Mouse (Mus musculus): ENCODE results near the gene Ptprg. TPM values are rescaled to one million over a fixed set of nuclear protein-coding genes. Genes with fewer than 3 reads are reported as not detected.

The Ptprg gene
- polyA plus RNA-seq (2015; fragmentation: Nextera tagmentation; extraction: Ambion mirVana): 14.3 and 14.7 TPM in 2 replicates

GRCm38 (mm10) chr14:11553273-11553665, at the start of gene Ptprg:
Gene Ptprg (plus strand): TSS chr14:11553532.
- H3K4me2 ChIP-seq (ENCODE audit: low read depth, low read length): peak within 1 kb of the TSS; percentile 98
- peak within 1 kb of the TSS; percentile 71 for H3K4me3 ChIP-seq (ENCODE audit: low read length)
- peak within 1 kb of the TSS; percentile 98 for H3K27ac ChIP-seq (ENCODE audit: low read length)
- under 1% methylated on average over 40 of the region's 40 CpGs for WGBS
- H3K36me3 ChIP-seq (ENCODE audit: control insufficient read depth, insufficient read depth, low read length): no peaks in the 10 kb centered on the region
- H3K9ac ChIP-seq (ENCODE audit: low read depth, low read length): peak within 1 kb of the TSS; percentile 90
- peak; percentile 90 for ATAC-seq
- peaks cover 15% of the 10 kb centered on the region for H3K4me1 ChIP-seq (ENCODE audit: control insufficient read depth, insufficient read depth, low read length)
- H3K27me3 ChIP-seq (replicated peaks; ENCODE audit: control insufficient read depth, insufficient read depth, low read length): no peaks in the 10 kb centered on the region
- no peaks in the 10 kb centered on the region for H3K9me3 ChIP-seq (ENCODE audit: control insufficient read depth, low read length)

- whole genome bisulfite sequencing: 50% methylated on average over 7 of the region's 7 CpGs
- peak; percentile 63 for ATAC-seq
- Histone ChIP-seq H3K4me1 (ENCODE audit: control insufficient read depth, insufficient read depth, low read length) (0 out of 2 replicates have a peak, but pooled peaks cover 2% of the 10 kb centered on the region), H3K9me3 (ENCODE audit: control insufficient read depth, low read length) (no peaks in the 10 kb centered on the region), H3K36me3 (ENCODE audit: control insufficient read depth, insufficient read depth, low read length) (no peaks in the 10 kb centered on the region), H3K27me3 (replicated peaks; ENCODE audit: control insufficient read depth, insufficient read depth, low read length) (no peaks in the 10 kb centered on the region), H3K9ac (ENCODE audit: low read depth, low read length) (no peak overlapping the region), H3K4me2 (ENCODE audit: low read depth, low read length) (no peak overlapping the region), H3K4me3 (ENCODE audit: low read length) (no peak overlapping the region), H3K27ac (ENCODE audit: low read length) (no peak overlapping the region)
These were observed 49.4 kb upstream of the Ptprg start for GRCm38 (mm10) chr14:11503803-11504365.

- 68% methylated on average over 1 of the region's 1 CpGs for WGBS
These were observed 43.2 kb upstream of the Ptprg start for GRCm38 (mm10) chr14:11510173-11510572.

GRCm38 (mm10) chr14:11519171-11519570, 34.2 kb upstream of the Ptprg start:
- WGBS: 91% methylated on average over 2 of the region's 2 CpGs
- H3K27ac ChIP-seq (ENCODE audit: low read length): no peak overlapping the region
- H3K4me2 ChIP-seq (ENCODE audit: low read depth, low read length): no peak overlapping the region
- no peaks in the 10 kb centered on the region for H3K4me1 ChIP-seq (ENCODE audit: control insufficient read depth, insufficient read depth, low read length)
- no peak for ATAC-seq
- no peaks in the 10 kb centered on the region for H3K27me3 ChIP-seq (replicated peaks; ENCODE audit: control insufficient read depth, insufficient read depth, low read length)
- H3K4me3 ChIP-seq (ENCODE audit: low read length): no peak overlapping the region
- H3K9me3 ChIP-seq (ENCODE audit: control insufficient read depth, low read length): no peaks in the 10 kb centered on the region
- no peak overlapping the region for H3K9ac ChIP-seq (ENCODE audit: low read depth, low read length)
- no peaks in the 10 kb centered on the region for H3K36me3 ChIP-seq (ENCODE audit: control insufficient read depth, insufficient read depth, low read length)

More at GRCm38 (mm10) chr14:11510173-11510572, 43.2 kb upstream of the Ptprg start:
- ATAC-seq: no peak
- H3K27ac ChIP-seq (ENCODE audit: low read length): no peak overlapping the region
- no peaks in the 10 kb centered on the region for H3K27me3 ChIP-seq (replicated peaks; ENCODE audit: control insufficient read depth, insufficient read depth, low read length)
- H3K9ac ChIP-seq (ENCODE audit: low read depth, low read length): no peak overlapping the region
- no peaks in the 10 kb centered on the region for H3K9me3 ChIP-seq (ENCODE audit: control insufficient read depth, low read length)
- H3K36me3 ChIP-seq (ENCODE audit: control insufficient read depth, insufficient read depth, low read length): no peaks in the 10 kb centered on the region
- H3K4me1 ChIP-seq (ENCODE audit: control insufficient read depth, insufficient read depth, low read length): no peaks in the 10 kb centered on the region
- no peak overlapping the region for H3K4me2 ChIP-seq (ENCODE audit: low read depth, low read length)
- no peak overlapping the region for H3K4me3 ChIP-seq (ENCODE audit: low read length)

GRCm38 (mm10) chr14:11523052-11523451, 30.3 kb upstream of the Ptprg start:
- 82% methylated on average over 3 of the region's 3 CpGs for WGBS
- no peak for ATAC-seq
- Histone ChIP-seq H3K9ac (ENCODE audit: low read depth, low read length) (no peak overlapping the region), H3K4me1 (ENCODE audit: control insufficient read depth, insufficient read depth, low read length) (no peaks in the 10 kb centered on the region), H3K9me3 (ENCODE audit: control insufficient read depth, low read length) (no peaks in the 10 kb centered on the region), H3K36me3 (ENCODE audit: control insufficient read depth, insufficient read depth, low read length) (no peaks in the 10 kb centered on the region), H3K27ac (ENCODE audit: low read length) (no peak overlapping the region), H3K4me3 (ENCODE audit: low read length) (no peak overlapping the region), H3K4me2 (ENCODE audit: low read depth, low read length) (no peak overlapping the region), H3K27me3 (replicated peaks; ENCODE audit: control insufficient read depth, insufficient read depth, low read length) (no peaks in the 10 kb centered on the region)

- H3K4me1 ChIP-seq (ENCODE audit: control insufficient read depth, insufficient read depth, low read length): no peaks in the 10 kb centered on the region
- no peak overlapping the region for H3K9ac ChIP-seq (ENCODE audit: low read depth, low read length)
- WGBS: 83% methylated on average over 4 of the region's 4 CpGs
- no peaks in the 10 kb centered on the region for H3K9me3 ChIP-seq (ENCODE audit: control insufficient read depth, low read length)
- no peak for ATAC-seq
- no peaks in the 10 kb centered on the region for H3K36me3 ChIP-seq (ENCODE audit: control insufficient read depth, insufficient read depth, low read length)
- no peaks in the 10 kb centered on the region for H3K27me3 ChIP-seq (replicated peaks; ENCODE audit: control insufficient read depth, insufficient read depth, low read length)
- no peak overlapping the region for H3K27ac ChIP-seq (ENCODE audit: low read length)
- no peak overlapping the region for H3K4me3 ChIP-seq (ENCODE audit: low read length)
- no peak overlapping the region for H3K4me2 ChIP-seq (ENCODE audit: low read depth, low read length)
These were observed 23.7 kb upstream of the Ptprg start for GRCm38 (mm10) chr14:11529591-11529990.

- H3K4me2 ChIP-seq (ENCODE audit: low read depth, low read length): no peak overlapping the region
- no peaks in the 10 kb centered on the region for H3K4me1 ChIP-seq (ENCODE audit: control insufficient read depth, insufficient read depth, low read length)
- no peak overlapping the region for H3K4me3 ChIP-seq (ENCODE audit: low read length)
- WGBS: 70% methylated on average over 1 of the region's 1 CpGs
- no peak overlapping the region for H3K9ac ChIP-seq (ENCODE audit: low read depth, low read length)
- no peaks in the 10 kb centered on the region for H3K36me3 ChIP-seq (ENCODE audit: control insufficient read depth, insufficient read depth, low read length)
- no peak overlapping the region for H3K27ac ChIP-seq (ENCODE audit: low read length)
- no peaks in the 10 kb centered on the region for H3K27me3 ChIP-seq (replicated peaks; ENCODE audit: control insufficient read depth, insufficient read depth, low read length)
- no peak for ATAC-seq
- no peaks in the 10 kb centered on the region for H3K9me3 ChIP-seq (ENCODE audit: control insufficient read depth, low read length)
These were observed 18.9 kb upstream of the Ptprg start for GRCm38 (mm10) chr14:11534456-11534855.

- no peaks in the 10 kb centered on the region for H3K36me3 ChIP-seq (ENCODE audit: control insufficient read depth, insufficient read depth, low read length)
- WGBS: 77% methylated on average over 5 of the region's 5 CpGs
- ATAC-seq: no peak
- H3K4me2 ChIP-seq (ENCODE audit: low read depth, low read length): no peak overlapping the region
- H3K9ac ChIP-seq (ENCODE audit: low read depth, low read length): no peak overlapping the region
- H3K27ac ChIP-seq (ENCODE audit: low read length): no peak overlapping the region
- no peak overlapping the region for H3K4me3 ChIP-seq (ENCODE audit: low read length)
- no peaks in the 10 kb centered on the region for H3K9me3 ChIP-seq (ENCODE audit: control insufficient read depth, low read length)
- no peaks in the 10 kb centered on the region for H3K27me3 ChIP-seq (replicated peaks; ENCODE audit: control insufficient read depth, insufficient read depth, low read length)
- H3K4me1 ChIP-seq (ENCODE audit: control insufficient read depth, insufficient read depth, low read length): no peaks in the 10 kb centered on the region
These were observed 17.2 kb upstream of the Ptprg start for GRCm38 (mm10) chr14:11536121-11536520.

GRCm38 (mm10) chr14:11551892-11552291, 1.4 kb upstream of the Ptprg start:
- H3K4me1 ChIP-seq (ENCODE audit: control insufficient read depth, insufficient read depth, low read length): peaks cover 13% of the 10 kb centered on the region
- peak overlapping the region; percentile 98 for H3K4me2 ChIP-seq (ENCODE audit: low read depth, low read length)
- peak overlapping the region; percentile 71 for H3K4me3 ChIP-seq (ENCODE audit: low read length)
- H3K9ac ChIP-seq (ENCODE audit: low read depth, low read length): 0 out of 2 replicates have a peak overlapping the region, but pooled peaks have one; percentile 90
- ATAC-seq: no peak
- H3K9me3 ChIP-seq (ENCODE audit: control insufficient read depth, low read length): no peaks in the 10 kb centered on the region
- H3K27ac ChIP-seq (ENCODE audit: low read length): no peak overlapping the region
- WGBS: 26% methylated on average over 11 of the region's 11 CpGs
- H3K27me3 ChIP-seq (replicated peaks; ENCODE audit: control insufficient read depth, insufficient read depth, low read length): no peaks in the 10 kb centered on the region
- no peaks in the 10 kb centered on the region for H3K36me3 ChIP-seq (ENCODE audit: control insufficient read depth, insufficient read depth, low read length)

All from intestine, embryonic 16.5 days (tissue).